Comparison of ENCODE assay signal across 8 mouse cellular contexts in genomic region chr8:4656536-4656935, GRCm38 (mm10). TPM values are rescaled to one million over a fixed set of nuclear protein-coding genes. Genes with fewer than 3 reads are reported as not detected.
DNase-seq lines count a peak whose midpoint lies in the region; ATAC-seq and TF ChIP-seq lines count a peak whose summit lies in the region.

No protein-coding gene starts in this region.

- H3K27ac ChIP-seq in hindbrain, postnatal 0 days: no peak overlapping the region
- no peak overlapping the region for H3K27ac ChIP-seq in hindbrain, embryonic 16.5 days (ENCODE audit: low read depth, low read length)

- intact Hi-C loops in left cerebral cortex, postnatal 14 days (cut with DNase I): no loop called here

- ATAC-seq in hindbrain, postnatal 0 days: no peak
- ATAC-seq in hindbrain, embryonic 16.5 days: no peak
- no peak for ATAC-seq in megakaryocyte-erythroid progenitor cell, adult 5-6 weeks (replicated peaks; ENCODE audit: low FRiP score, low TSS enrichment, poor library complexity, severe bottlenecking)

- no peaks in the 10 kb centered on the region for H3K27me3 ChIP-seq in hindbrain, postnatal 0 days (ENCODE audit: insufficient read depth, low read length)
- no peaks in the 10 kb centered on the region for H3K27me3 ChIP-seq in hindbrain, embryonic 16.5 days (replicated peaks; ENCODE audit: control insufficient read depth, insufficient read depth, low read length)

- H3K4me2 ChIP-seq in hindbrain, postnatal 0 days (ENCODE audit: low read depth, low read length): no peak overlapping the region
- no peak overlapping the region for H3K4me2 ChIP-seq in hindbrain, embryonic 16.5 days (ENCODE audit: low read length)

- DNase-seq in hindbrain, postnatal 0 days (ENCODE audit: low spot score): peak; percentile 26
- DNase-seq in ES-CJ7 (ENCODE audit: low read depth, low spot score): peak; percentile 18
- peak; percentile 17 to 75 for DNase-seq in adrenal gland, postnatal 36 days
- peak; percentile 45 for DNase-seq in large intestine, adult 2 months (ENCODE audit: low read depth, low spot score)
- DNase-seq in urinary bladder, postnatal 10 days (ENCODE audit: low spot score): no peak
- no peak for DNase-seq in left cerebral cortex, postnatal 14 days (ENCODE audit: low spot score in 2 of 2)

- no peaks in the 10 kb centered on the region for H3K36me3 ChIP-seq in hindbrain, postnatal 0 days (ENCODE audit: insufficient read depth, low read length)
- H3K36me3 ChIP-seq in hindbrain, embryonic 16.5 days (ENCODE audit: control insufficient read depth, insufficient read depth, low read length): no peaks in the 10 kb centered on the region

- WGBS in hindbrain, postnatal 0 days: 88% methylated on average over 7 of the region's 7 CpGs
- WGBS in hindbrain, embryonic 16.5 days: 88% methylated on average over 7 of the region's 7 CpGs
- WGBS in large intestine, adult 2 months: 85% methylated on average over 7 of the region's 7 CpGs

- H3K4me3 ChIP-seq in hindbrain, postnatal 0 days (ENCODE audit: low read length): no peak overlapping the region
- no peak overlapping the region for H3K4me3 ChIP-seq in hindbrain, embryonic 16.5 days (ENCODE audit: low read length)

- no peak for TF ChIP-seq CTCF in hindbrain, postnatal 0 days (IDR thresholded peaks at IDR 0.05; ENCODE audit: low read depth)

- no peak overlapping the region for H3K9ac ChIP-seq in hindbrain, postnatal 0 days (replicated peaks; ENCODE audit: low read length)
- H3K9ac ChIP-seq in hindbrain, embryonic 16.5 days (ENCODE audit: low read depth, low read length): no peak overlapping the region

- no peaks in the 10 kb centered on the region for H3K4me1 ChIP-seq in hindbrain, postnatal 0 days (ENCODE audit: insufficient read depth, low read length)
- H3K4me1 ChIP-seq in hindbrain, embryonic 16.5 days (ENCODE audit: control insufficient read depth, insufficient read depth, low read depth, low read length): no peaks in the 10 kb centered on the region

- H3K9me3 ChIP-seq in hindbrain, postnatal 0 days (ENCODE audit: low read length): no peaks in the 10 kb centered on the region
- peaks cover 3% of the 10 kb centered on the region for H3K9me3 ChIP-seq in hindbrain, embryonic 16.5 days (ENCODE audit: control insufficient read depth, low read length)

RNA-seq across cellular contexts. Expression of gene Zfp958, which starts 43.6 kb away (rescaled TPM):
- 3.8 and 6.2 TPM in 2 replicates for total RNA-seq in hindbrain, postnatal 0 days (2014; rRNA removed)
- 10.6 and 11.6 TPM in 2 replicates for polyA plus RNA-seq in hindbrain, postnatal 0 days (2015; fragmentation: Nextera tagmentation; extraction: Ambion mirVana)
- 16.5 and 17.9 TPM in 2 replicates for polyA plus RNA-seq in hindbrain, embryonic 16.5 days (2015; fragmentation: Nextera tagmentation; extraction: Ambion mirVana)
- 10 to 100 TPM; 14.0 to 22.4 TPM for total RNA-seq in adrenal gland, postnatal 36 days (2021)
- 0.87 and 0.96 TPM in 2 replicates for polyA plus RNA-seq in large intestine, adult 2 months (2012; rRNA removed)
- total RNA-seq in megakaryocyte-erythroid progenitor cell, adult 5-6 weeks (2014; fragmentation: Nextera tagmentation): 14.4 and 16.0 TPM in 2 replicates
- 12.3 and 12.5 TPM in 2 replicates for total RNA-seq in megakaryocyte-erythroid progenitor cell, adult 5-6 weeks (2017)
- total RNA-seq in left cerebral cortex, postnatal 14 days (2021): 10 to 100 TPM; 12.2 to 13.9 TPM

Comparison
In these comparisons a context has a peak if more than half of its experiments do, and no peak if none do; other contexts are left out.
1. DNase-seq: peak in hindbrain, postnatal 0 days (single experiment), ES-CJ7 (single experiment), adrenal gland, postnatal 36 days (2 of 2) and large intestine, adult 2 months (single experiment); none in urinary bladder, postnatal 10 days (single experiment) and left cerebral cortex, postnatal 14 days (0 of 2).